Mouse (Mus musculus) layer of hippocampus, postnatal 14 days (tissue): ENCODE measurements around the gene Higd1c. TPM values are rescaled to one million over a fixed set of nuclear protein-coding genes. Genes with fewer than 3 reads are reported as not detected.
A peak's percentile ranks its signal among the peaks of the same experiment; 100 is the strongest.
"Not testable (repeated sequence)": the region's sequence is repeated elsewhere in the genome, so short reads cannot be mapped to it uniquely, and the experiment has no call there.

Experiments
- DNase-seq, 2 experiments: peaks; one replicate each; pipeline ENCODE4 v3.0.0; 2021 to 2022; ENCODE audit warnings: low spot score in 2 of 2, mixed read lengths in 1 of 2
- total RNA-seq, 2 experiments: library from RNA; stranded (reverse); gene quantifications; 2 replicates each; pipeline ENCODE4 v1.2.3; 2021

Gene Higd1c
- total RNA-seq, 2 experiments from 2014 or later, result not detected

- DNase-seq, result not testable (repeated sequence)
Observed at GRCm38 (mm10) chr15:100353399-100353798, 10.9 kb upstream of the Higd1c start.

GRCm38 (mm10) chr15:100355876-100356275, 8.5 kb upstream of the Higd1c start:
- no peak for DNase-seq

GRCm38 (mm10) chr15:100365967-100366366, 1.6 kb downstream of the Higd1c start:
- DNase-seq, result not testable (repeated sequence)

GRCm38 (mm10) chr15:100367119-100367518, 2.8 kb downstream of the Higd1c start:
- no peak for DNase-seq

- DNase-seq, result peak; percentile 65 to 78
Observed at GRCm38 (mm10) chr15:100375066-100375465, 10.7 kb downstream of the Higd1c start.

GRCm38 (mm10) chr15:100377847-100378505, 13.6 kb downstream of the Higd1c start:
- DNase-seq, result peak; percentile 43 to 66

GRCm38 (mm10) chr15:100379658-100380057, 15.3 kb downstream of the Higd1c start:
- no peak for DNase-seq

GRCm38 (mm10) chr15:100380104-100380503, 15.8 kb downstream of the Higd1c start:
- no peak for DNase-seq

GRCm38 (mm10) chr15:100385705-100386104, 21.4 kb downstream of the Higd1c start:
- DNase-seq, result no peak

- no peak for DNase-seq
Observed at GRCm38 (mm10) chr15:100387544-100388223, 23.3 kb downstream of the Higd1c start.

- no peak for DNase-seq
Observed at GRCm38 (mm10) chr15:100388224-100388835, 24.0 kb downstream of the Higd1c start.

GRCm38 (mm10) chr15:100388886-100389285, 24.5 kb downstream of the Higd1c start:
- no peak for DNase-seq

GRCm38 (mm10) chr15:100391066-100391465, 26.7 kb downstream of the Higd1c start:
- DNase-seq, result no peak

GRCm38 (mm10) chr15:100391599-100391998, 27.3 kb downstream of the Higd1c start:
- DNase-seq, result no peak

- DNase-seq, result no peak
Observed at GRCm38 (mm10) chr15:100393016-100393415, 28.7 kb downstream of the Higd1c start.

- no peak for DNase-seq
Observed at GRCm38 (mm10) chr15:100395561-100395960, 31.2 kb downstream of the Higd1c start.

- no peak for DNase-seq
Observed at GRCm38 (mm10) chr15:100400592-100401250, 36.4 kb downstream of the Higd1c start.

- no peak for DNase-seq
Observed at GRCm38 (mm10) chr15:100401811-100402210, 37.5 kb downstream of the Higd1c start.

GRCm38 (mm10) chr15:100402347-100402746, 38.0 kb downstream of the Higd1c start:
- no peak for DNase-seq

- no peak for DNase-seq
Observed at GRCm38 (mm10) chr15:100402798-100403197, 38.5 kb downstream of the Higd1c start.

- no peak for DNase-seq
Observed at GRCm38 (mm10) chr15:100403318-100404000, 39.1 kb downstream of the Higd1c start.
